8 mouse cellular contexts compared by ENCODE assay signal in the genomic region with DNA sequence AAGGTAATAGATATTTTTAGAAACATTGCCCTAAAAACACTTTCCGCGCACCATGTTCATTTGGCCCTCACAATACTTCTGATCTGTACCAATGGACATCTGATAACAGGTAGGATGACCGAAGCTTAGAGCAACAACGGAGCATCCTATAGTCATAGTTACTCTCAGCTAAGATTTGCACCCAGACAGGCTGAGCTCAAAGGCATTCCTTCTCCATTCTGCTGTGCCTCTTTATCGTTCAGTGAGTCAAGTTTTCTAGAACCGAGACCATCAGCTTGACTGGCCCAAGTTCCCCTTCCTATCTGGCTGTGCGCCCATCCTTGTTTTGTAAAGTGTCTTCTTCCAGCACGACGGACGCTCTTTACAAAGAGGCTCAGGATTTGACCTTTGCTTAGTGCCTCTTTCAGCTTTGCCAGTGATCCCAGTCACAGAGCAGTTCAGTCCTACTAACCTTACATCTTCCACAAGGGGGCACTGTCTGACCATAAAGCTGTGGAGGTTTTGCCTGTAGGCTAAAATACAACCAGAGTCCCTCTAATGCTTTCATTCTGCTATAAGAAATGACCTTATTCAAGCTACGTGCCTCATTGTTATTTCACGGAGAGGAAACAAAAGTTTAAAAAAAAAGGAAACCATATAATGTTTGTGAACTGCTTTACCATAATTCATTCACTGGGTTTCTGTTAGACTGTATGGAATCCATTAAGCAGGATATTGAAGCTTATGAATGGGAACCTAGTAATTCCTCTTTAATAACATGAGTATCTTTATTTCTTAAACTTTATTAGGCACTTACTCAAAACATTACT. TPM values are rescaled to one million over a fixed set of nuclear protein-coding genes. Genes with fewer than 3 reads are reported as not detected.
DNase-seq lines count a peak whose midpoint lies in the region; ATAC-seq and TF ChIP-seq lines count a peak whose summit lies in the region.

No protein-coding gene starts in this region.

- H3K36me3 ChIP-seq in G1E (replicated peaks) = no peaks in the 10 kb centered on the region
- H3K36me3 ChIP-seq in liver, postnatal 0 days (replicated peaks; ENCODE audit: insufficient read depth, low read length) = no peaks in the 10 kb centered on the region

- H3K27ac ChIP-seq in liver, postnatal 0 days (ENCODE audit: low read depth) = no peak overlapping the region

- no peak for TF ChIP-seq EP300 in liver, postnatal 0 days (IDR thresholded peaks at IDR 0.05; ENCODE audit: low read depth)

- no peaks in the 10 kb centered on the region for H3K9me3 ChIP-seq in G1E (replicated peaks)
- no peaks in the 10 kb centered on the region for H3K9me3 ChIP-seq in liver, postnatal 0 days (ENCODE audit: low read length)

- no peaks in the 10 kb centered on the region for H3K27me3 ChIP-seq in G1E (ENCODE audit: insufficient read depth, low read length)
- no peaks in the 10 kb centered on the region for H3K27me3 ChIP-seq in liver, postnatal 0 days (ENCODE audit: insufficient read depth, low read length)

- ATAC-seq in G1E (ENCODE audit: extremely low read depth, insufficient number of reproducible peaks, low FRiP score, poor library complexity, severe bottlenecking) = no peak; the same call in 1 of the 2 replicates
- no peak for ATAC-seq in liver, postnatal 0 days

- 0 out of 2 replicates have a peak, but pooled peaks have one; percentile 27 for TF ChIP-seq CTCF in G1E (IDR thresholded peaks at IDR 0.05; ENCODE audit: low read depth, low read length)
- TF ChIP-seq CTCF in liver, postnatal 0 days (IDR thresholded peaks at IDR 0.05; ENCODE audit: low read depth) = peak; percentile 79

- no peak overlapping the region for H3K4me3 ChIP-seq in G1E (ENCODE audit: low read depth, low read length)
- H3K4me3 ChIP-seq in liver, postnatal 0 days (ENCODE audit: low read depth, low read length) = no peak overlapping the region

- H3K9ac ChIP-seq in liver, postnatal 0 days (replicated peaks) = no peak overlapping the region

- no peak overlapping the region for H3K4me2 ChIP-seq in liver, postnatal 0 days (ENCODE audit: low read depth, low read length)

- WGBS in liver, postnatal 0 days (ENCODE audit: insufficient replicate concordance) = 43% methylated on average over 12 of the region's 12 CpGs

- no peaks in the 10 kb centered on the region for H3K4me1 ChIP-seq in G1E (ENCODE audit: insufficient read depth, low read depth, low read length)
- no peaks in the 10 kb centered on the region for H3K4me1 ChIP-seq in liver, postnatal 0 days (ENCODE audit: insufficient read depth)

- peak; percentile 2 for DNase-seq in G1E (ENCODE audit: low spot score)
- peak; percentile 27 to 48 for DNase-seq in adrenal gland, adult 18-20 months (ENCODE audit: low spot score in 2 of 2)
- DNase-seq in embryo, embryonic 10 days (ENCODE audit: low spot score) = peak; percentile 91
- peak; percentile 35 to 60 for DNase-seq in gastrocnemius, postnatal 4 days (ENCODE audit: low spot score in 2 of 2)
- peak; percentile 71 for DNase-seq in kidney, postnatal 14 days
- DNase-seq in liver, postnatal 0 days = peak; percentile 39
- peak; percentile 57 for DNase-seq in ovary, postnatal 14 days (ENCODE audit: low spot score)
- no peak for DNase-seq in spleen, adult 18-20 months

RNA-seq across cellular contexts. Expression of gene Veph1, which starts 35.2 kb away (rescaled TPM):
- total RNA-seq in G1E (2014; fragmentation: Nextera tagmentation) (not detected in 2 replicates), G1E (2017) (under 0.01 and 0.16 TPM in 2 replicates)
- polyA plus RNA-seq in G1E (2012) = not detected in 2 replicates
- total RNA-seq in adrenal gland, adult 18-20 months (2021) = under 1 TPM in 1 of 2 experiments, not detected in 1; 0.03 TPM
- total RNA-seq in gastrocnemius, postnatal 4 days (2021) = under 1 TPM in 1 of 2 experiments, not detected in 1; 0.05 TPM
- 0.12 TPM in 1 of 2 replicates, not detected in the other for polyA plus RNA-seq in liver, postnatal 0 days (2015; fragmentation: Nextera tagmentation; extraction: Ambion mirVana)

Comparison
In these comparisons a context has a peak if more than half of its experiments do, and no peak if none do; other contexts are left out.
1. DNase-seq: peak in G1E (single experiment), adrenal gland, adult 18-20 months (2 of 2), embryo, embryonic 10 days (single experiment), gastrocnemius, postnatal 4 days (2 of 2), kidney, postnatal 14 days (single experiment), liver, postnatal 0 days (single experiment) and ovary, postnatal 14 days (single experiment); none in spleen, adult 18-20 months (0 of 2).